Mouse (Mus musculus): ENCODE measurements around the gene Ina.
A peak's percentile ranks its signal among the peaks of the same experiment; 100 is the strongest.
"Not testable (repeated sequence)": the region's sequence is repeated elsewhere in the genome, so short reads cannot be mapped to it uniquely, and the experiment has no call there.

The Ina gene

DNA sequence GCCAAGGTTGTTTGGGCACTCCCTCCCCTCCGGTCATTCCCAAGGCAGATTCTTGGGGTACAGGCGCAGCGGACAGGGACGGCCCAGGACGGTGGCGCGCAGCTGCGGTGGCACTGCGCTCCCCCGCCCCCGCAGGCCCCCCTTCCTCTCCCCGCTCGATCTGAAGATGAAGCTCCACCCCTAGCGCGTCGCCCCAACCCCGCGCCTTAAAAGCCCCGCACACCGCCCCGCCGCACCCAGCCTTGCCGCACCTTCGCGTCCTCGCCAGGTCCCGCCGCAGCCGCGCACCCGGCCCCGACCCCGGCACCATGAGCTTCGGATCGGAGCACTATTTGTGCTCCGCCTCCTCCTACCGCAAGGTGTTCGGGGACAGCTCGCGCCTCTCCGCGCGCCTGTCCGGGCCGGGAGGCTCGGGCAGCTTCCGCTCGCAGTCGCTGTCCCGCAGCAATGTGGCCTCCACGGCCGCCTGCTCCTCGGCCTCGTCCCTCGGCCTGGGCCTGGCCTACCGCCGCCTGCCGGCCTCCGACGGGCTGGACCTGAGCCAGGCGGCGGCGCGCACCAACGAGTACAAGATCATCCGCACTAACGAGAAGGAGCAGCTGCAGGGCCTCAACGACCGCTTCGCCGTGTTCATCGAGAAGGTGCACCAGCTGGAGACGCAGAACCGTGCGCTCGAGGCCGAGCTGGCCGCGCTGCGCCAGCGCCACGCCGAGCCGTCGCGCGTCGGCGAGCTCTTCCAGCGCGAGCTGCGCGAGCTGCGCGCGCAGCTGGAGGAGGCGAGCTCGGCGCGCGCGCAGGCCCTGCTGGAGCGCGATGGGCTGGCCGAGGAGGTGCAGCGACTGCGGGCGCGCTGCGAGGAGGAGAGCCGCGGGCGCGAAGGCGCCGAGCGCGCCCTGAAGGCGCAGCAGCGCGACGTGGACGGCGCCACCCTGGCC is at the start of gene Ina, which contains the start of gene Nt5c2:
Gene Ina (plus strand): TSS at position 252 of the 935 bp plus-strand sequence.
Gene Nt5c2 (minus strand): TSS at position 707 of the 935 bp plus-strand sequence.
- peak; percentile 35 for DNase-seq

DNA sequence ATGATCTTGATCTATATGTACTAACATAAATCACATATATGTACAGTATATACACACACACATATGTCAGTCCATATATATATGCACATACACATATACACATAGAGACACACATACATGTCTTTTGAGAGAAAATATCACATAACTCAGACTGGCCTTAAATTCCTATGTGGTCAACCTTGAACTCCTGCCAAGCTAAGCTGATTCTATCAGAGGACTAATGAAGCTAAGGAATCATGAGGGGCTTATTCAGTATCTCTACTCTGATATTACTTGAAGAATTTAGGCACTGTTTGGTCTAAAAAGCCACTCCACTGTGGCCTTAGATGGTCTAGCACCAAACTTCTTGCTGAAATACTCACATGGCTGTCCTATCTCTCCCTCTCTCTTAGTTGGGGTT is 49.0 kb upstream of the Ina start:
- no peak for DNase-seq

DNA sequence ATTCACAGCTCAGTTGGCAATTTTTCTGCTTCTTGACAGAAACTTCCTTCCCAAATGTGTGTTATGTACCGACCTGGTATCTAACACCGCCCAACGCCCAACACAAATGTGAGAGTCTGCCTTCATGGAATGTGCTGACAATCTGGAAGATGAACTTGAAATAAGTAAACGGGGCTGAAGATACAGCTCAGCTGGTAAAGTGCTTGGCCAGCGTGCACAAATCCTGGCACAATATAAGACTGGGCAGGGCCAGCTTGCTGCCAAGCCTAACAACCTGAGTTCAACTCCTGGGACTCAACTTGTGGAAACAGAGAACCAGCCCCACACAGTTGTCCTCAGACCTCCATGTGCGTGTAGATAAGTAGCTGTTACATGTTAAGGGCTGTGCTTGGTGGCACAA is 48.2 kb upstream of the Ina start:
- no peak for DNase-seq

DNA sequence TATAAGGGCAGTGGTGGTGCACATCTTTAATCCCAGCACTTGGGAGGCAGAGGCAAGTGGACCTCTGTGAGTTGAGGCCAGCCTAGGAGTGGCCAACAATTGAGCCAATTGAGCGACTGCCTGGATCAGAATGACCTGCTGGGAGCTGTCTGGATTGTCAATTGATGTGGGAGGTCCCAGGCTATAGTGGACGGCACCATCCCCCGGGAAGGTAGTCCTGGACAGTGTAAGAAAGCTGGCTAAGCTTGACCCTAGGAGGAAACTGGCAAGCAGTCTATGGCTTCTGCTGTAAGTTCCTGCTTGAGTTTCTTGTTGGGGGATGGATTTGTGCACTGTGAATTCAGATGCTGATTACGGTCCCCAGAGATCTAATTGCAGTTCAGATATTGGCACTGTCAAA is 46.6 kb upstream of the Ina start:
- no peak for DNase-seq

DNA sequence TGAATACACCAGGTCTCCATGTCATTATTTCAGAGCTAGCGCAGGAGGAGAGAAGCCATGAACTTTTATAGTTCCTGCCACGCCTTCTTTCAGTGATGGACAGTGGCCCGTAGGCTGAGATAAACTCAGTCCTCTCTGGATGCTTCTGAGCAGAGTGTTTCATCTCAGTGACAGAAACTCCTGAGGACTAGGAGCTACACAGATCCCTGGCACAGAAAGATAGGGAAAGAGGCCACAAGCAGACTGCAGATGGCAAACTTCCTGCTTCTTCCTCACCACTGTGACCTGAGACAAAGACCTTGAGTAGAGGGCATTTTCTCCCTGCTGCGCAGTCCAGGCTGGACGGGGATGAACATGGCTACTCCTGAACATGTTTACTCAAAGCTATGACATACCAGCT is 45.7 kb upstream of the Ina start:
- no peak for DNase-seq

DNA sequence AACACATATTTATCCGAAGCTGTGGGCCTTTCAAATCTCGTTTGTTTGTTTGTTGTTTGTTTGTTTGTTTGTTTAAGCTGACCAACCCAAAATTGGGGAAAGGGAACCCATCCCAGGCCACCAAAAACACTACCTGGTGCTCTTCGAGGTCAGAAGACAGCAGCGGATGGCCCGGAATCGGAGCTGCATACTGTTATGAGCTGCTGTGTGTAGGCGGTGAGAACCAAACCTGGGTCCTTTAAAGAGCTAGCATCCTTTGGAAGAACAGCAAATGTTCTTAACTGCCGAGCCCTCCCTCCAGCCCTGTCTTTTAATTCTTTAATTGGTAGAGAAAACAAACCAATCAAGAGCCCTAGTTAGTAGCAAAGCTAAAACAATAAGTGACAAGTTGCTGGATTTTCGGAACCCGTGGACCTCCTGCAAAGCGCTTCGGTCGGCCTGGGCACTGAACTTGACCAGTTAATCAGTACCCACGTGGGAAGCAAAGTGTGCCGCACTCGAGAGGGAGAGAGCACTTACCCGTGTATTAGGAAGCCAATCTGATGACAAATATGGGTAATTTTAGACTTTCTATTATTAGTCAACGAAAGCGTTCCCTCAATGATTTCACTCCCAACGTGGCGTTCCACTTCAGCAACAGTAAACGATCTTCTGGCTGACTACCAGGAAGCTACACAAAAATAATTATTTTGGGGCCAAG is 45.1 kb upstream of the Ina start:
- peak; percentile 74 for DNase-seq

DNA sequence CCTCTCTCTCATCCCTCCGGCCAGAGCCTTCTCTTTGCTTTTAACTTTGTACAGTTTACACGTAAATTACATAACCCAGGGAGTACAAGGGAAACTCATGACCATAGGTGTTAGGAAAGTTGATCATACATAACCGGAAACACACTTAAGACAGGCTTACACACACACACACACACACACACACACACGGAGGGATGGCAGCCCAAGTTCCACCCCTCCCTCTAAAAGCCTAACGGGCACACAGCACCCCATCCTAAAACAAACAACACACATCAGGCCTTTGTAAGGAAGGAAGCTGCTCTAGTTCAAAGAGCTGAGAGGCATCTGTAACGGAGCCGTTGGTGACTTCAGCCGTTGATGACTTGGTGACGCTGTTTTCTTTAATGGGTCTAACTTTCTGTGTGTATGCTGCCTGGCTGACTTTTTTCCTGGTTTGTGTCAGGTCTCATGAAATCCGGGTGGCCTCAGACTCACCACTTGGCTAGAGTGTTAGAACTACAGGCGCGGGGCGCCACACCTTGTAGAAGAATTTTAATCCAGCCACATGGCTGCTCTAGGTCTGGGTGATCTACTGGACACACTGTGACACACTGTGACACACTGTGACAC is 44.3 kb upstream of the Ina start:
- no peak for DNase-seq

DNA sequence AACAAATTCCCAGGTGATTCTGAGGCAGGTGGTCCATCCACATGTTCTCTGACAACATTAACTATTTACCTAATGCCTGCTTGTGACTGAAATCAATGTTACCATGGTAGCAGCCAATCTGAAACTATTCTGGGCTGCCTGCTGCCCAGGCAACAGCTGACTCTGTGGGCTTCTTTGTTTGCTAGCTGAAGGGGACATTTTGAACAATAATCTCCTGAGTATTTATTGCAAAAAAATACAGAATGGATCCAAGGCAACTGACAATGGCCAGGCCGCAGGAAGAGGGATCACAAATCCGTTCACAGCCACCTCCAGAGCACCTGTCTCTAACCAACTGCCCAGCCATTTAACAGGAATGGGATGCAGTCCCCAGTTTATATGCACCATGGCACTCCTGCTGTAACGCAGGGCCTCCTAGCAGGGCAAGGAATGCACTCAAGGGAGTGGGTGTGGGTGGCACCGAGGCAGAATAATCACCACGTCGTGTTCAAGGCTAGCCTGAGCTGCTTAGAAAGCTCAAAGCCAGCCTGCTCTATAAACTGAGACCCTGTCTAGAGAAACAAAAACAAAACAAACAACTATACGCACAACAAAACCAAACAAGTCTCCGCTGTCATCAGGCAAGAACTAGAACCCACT is 43.3 kb upstream of the Ina start:
- no peak for DNase-seq

DNA sequence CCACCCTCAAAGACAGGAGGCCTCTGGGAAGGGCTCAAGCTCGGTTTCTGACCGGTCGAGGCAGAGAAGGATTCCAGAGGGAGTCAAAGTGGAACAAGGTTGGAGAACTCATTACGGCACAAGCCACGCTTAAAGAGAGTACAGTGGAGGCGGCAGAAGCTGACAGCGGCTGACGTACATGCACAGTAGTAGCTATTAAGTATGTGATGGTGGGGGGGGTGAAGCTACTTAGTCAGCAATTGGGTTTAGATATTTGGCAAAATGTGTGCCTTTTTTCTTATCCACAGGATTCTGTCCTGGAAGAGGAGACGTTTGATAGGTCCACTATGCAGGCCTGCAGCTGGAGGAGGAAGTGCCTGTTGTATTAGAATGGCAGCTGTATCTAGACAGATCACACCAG is 42.8 kb upstream of the Ina start:
- no peak for DNase-seq

DNA sequence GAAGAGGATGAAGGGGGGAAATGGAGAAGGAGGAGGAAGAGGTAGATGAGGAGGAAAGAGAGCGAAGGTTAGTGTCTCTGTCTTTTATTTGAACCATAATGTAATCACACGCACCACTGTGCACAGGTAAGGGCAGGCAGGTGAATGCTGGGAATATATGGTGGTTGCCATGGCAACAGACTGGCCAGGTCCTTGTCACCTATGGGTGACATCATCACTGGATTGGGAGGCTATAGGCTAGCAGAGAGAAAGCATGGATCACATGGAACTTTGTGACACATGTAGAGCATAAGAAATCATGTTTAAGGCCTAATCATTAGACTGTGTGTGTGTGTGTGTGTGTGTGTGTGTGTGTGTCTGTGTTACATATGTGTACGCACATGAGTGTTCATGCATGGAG is 42.3 kb upstream of the Ina start:
- DNase-seq, result no peak

DNA sequence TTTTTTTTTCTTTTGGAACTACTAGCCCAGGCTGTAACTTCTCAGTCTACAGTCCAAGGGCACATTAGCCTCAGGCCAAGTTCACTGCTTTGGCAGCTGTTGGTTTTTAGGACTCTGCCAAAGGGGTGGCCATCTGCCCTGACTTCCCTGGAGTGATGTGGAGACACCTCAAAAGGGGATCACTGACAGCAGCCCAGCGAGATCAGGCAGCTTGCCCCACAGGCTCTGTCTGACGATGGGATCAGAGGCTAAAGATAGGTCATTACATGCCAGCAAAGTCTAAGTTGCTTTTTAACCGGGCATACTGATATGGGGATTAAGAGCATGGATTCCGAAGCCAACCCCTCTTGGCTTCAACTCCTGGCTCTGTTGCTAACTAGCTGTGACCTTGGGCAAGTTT is 38.9 kb upstream of the Ina start:
- peak; percentile 55 for DNase-seq

DNA sequence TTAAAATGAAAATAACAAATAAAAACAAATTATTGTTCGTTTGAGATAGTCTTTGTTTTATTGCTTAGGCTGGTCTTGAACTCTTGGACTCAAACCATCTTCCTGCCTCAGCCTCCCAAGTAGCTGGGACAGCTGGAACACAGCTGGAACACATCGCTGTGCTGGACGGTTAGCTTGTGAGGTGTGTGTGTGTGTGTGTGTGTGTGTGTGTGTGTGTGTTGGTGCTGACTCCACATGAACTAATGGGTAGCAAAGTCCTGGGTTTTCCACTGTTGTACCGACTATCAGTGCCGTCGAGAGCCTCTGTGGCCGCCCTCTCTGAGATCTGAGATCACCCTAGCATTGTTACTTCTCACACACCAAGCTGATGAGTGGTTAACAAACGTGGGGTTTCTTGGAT is 38.5 kb upstream of the Ina start:
- DNase-seq, result no peak

DNA sequence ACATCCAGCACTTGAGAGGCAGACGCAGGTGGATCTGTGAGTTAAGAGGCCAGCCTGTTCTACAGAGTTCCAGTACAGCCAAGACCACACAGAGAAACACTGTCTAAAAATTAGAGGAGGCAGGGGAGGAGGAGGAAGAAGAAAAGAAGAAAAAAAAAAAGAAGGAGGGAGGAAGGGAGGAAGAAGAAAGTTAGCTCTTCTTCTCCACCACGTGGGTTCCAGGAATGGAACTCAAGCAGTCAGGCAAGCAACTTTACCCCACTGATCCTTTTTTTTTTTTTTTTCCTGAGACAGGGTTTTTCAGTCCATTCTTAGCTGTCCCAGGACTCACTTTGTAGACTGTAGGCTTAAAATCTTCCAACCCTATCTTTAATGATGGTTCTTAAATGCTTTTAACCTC is 37.8 kb upstream of the Ina start:
- no peak for DNase-seq

DNA sequence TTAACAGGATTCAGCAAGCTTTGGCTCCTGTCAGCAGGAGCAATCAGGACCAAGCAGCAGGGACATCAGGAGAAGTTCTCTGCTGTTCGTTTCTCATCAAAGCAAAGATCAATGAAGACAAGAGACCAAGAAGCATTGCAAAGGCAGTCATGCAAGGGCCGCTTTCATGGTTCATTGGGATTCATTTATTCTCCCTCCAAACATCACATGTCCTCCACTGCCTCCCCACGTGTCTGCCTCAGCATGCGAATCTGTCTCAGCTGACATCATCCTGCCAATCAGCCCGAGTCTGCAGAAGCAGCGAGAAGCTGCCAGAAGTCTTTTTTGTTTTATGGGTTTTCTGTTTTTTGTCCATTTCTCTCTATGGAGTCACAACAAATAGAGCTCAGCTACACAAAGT is 37.0 kb upstream of the Ina start:
- DNase-seq, result peak; percentile 71

DNA sequence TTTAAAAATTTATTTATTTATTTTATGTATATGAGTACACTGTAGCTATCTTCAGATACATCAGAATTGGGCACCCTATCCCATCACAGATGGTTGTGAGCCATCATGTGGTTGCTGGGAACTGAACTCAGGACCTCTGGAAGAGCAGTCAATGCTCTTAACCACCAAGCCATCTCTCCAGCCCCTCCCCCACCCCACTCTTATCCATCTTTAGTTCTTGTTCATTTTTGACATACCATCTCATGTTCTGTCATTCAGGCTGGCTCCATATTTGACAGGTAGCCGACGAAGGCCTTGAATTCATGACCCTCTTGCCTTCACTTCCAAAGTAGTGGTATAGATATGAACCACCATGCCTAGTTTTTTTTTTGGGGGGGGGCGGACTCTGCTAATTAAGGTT is 36.4 kb upstream of the Ina start:
- not testable (repeated sequence) for DNase-seq

DNA sequence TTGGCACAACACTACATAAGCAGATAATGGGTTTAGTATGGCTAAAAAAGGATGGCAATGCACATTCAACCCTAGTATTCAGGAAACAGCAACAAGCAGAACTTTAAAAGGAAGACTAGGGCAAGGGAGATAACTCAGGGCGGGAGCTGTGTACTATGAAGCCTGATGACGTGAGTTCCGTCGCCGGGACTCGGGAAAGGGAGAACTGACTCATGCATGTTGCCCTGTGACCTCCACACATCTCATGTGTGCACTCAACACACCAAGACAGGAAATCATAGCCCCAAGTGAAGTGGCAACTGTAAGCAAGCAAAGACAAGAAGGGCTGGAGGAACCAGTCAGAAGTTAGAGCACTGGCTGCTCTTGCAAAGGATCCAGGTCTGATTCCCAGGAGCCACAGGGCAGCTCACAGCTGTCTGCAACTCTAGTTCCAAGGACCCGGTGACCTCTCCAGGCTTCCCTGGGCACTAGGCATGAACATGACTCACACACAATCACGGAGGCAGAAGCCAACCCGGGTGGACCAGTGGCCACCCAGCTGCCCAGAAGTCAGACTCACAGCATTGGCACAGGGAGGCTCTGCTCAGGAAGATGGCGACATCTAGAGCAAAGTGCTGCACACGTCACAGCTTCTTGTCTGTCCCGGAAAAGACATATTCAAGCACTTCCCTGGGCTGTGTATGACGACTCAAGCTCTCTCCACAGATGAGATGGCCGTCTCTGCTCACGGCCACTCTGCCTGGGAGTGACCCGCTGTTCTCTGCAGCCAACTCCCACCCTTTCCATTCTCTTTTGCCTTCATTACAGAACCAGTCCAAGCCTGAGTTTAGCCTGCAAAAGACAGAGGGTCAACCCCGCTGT is 35.3 kb upstream of the Ina start:
- no peak for DNase-seq

DNA sequence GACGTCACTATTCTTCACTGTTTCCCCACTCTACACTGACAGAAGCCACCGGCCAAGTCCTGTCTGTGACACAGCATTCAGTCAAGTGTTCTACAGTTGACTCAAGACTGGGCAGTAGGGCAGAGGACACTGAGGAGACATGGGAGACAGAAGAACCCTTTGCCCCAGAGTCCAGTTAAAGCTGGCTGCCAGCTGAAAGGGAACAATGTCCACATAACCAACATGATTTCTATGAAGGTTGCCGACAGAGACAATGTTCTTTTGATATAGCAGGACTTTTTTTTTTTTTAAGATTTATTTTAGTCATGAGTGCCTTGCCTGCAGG is 34.8 kb upstream of the Ina start:
- DNase-seq, result peak; percentile 42

DNA sequence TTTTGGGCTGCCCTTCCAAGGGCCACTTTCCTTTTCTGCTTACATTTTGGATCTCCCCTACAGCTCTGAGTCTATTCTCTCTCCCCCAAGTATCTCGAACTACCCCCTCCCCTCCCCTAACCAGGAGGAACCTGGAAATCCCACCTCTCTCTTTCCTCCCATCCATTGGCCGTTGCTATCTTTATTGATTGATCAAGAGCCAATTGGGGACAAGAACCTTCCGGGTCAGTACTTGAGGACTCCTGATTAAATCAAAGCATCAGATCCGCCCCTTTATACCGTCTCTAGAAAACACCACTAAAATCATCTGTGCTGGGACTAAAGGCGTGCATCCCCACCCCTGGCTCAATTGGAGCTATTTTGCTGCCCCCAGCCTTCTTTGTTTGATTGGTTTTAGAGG is 33.0 kb upstream of the Ina start:
- DNase-seq, result no peak

DNA sequence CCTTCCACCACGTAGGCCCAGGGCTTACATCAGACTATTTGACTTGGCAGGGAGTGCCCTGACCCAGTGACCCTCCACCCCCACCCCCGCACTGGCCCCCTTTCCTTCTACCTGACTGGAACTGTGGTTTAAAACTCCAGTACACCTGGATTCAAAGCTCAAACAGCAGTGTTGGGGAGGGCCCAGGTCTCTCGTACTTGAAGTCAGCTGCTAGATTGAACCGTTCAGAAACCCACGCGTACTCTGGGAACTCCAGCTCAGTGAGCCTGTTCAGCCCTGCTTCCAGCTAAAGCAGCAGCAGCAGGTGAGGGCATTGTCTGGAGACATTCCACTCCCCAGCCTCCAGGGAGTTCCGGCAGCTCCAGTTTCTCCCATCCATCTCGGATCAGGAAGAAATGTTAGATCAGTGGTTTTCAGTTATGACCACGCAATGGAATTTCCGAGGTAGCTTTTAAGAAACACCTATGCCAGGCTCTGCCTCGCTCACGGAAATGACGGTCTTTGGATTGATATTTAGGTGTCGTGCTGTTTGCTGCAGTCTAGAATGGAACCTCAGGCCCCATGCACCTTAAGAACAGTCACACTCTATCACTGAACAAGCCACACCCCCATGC is 31.0 kb upstream of the Ina start:
- DNase-seq, result peak; percentile 47

DNA sequence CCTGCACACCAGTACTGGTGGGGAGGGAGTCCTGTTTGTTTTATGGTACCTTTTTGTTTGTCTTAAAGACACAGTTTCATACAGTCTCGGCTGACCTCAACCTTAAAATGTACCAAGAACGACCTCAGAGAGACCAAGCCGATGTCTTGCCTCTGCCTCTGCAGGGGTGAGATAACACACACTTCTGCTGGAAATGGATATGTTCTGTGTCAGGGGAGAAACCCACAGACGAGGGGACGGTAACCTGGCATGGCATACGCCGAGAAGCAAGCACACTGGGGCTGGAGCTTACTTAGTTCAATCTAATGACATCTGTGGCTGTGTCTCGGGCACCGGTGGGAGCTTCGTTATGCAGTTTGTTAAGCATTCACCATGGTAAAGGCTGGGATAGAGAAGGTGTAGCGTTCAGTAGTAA is 30.5 kb upstream of the Ina start:
- no peak for DNase-seq

DNA sequence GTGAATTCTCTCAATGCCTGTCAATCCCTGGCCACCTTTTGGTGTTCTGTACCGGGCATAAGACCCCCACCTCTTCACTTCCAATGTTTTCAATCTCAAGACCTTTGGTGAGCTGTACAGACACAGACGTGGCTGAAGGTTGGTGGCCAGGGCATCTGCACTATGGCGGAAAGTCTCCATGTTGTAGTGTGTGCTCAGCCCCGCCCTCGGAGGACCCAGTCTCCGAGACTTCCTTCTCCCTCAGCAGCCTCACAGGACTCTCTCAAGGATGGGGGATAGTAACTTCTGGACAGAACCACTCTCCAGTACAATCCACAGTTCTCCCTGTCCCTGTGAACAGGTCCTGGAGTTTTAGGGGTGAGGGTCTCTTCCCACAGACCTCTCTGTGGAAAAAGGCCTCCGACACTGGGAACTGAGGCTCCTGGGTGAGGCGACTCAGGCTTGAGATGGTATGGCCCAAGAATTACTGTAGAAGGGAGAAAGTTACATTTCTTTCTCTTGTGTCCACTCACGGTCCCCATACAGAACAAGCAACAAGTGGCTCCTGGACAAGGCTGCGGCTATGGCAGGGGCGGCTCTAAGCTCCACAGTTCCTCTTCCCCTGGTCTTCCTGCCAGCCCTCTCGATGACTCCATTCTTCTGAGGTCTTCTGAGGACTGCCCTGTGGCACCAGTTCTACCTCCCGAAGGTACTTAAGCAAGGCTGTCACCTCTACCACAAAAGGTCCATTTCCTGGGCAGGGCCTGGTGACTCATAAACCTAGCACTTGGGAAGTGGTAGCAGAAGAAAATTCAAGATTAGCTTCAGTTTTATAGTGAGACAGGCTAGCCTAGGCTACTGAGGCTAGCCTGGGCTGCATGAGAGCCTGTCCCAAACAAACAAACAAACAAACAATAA is 29.5 kb upstream of the Ina start:
- no peak for DNase-seq

All from kidney, adult 18-20 months (tissue).